In genomic region chr8:70416941-70417340, GRCm38 (mm10) we compare ENCODE assay signal across 11 mouse cellular contexts. TPM values are rescaled to one million over a fixed set of nuclear protein-coding genes. Genes with fewer than 3 reads are reported as not detected.
DNase-seq lines count a peak whose midpoint lies in the region; ATAC-seq and TF ChIP-seq lines count a peak whose summit lies in the region.
"Had no signal": no experiment of that assay in that cellular context is flagged by ENCODE, and none has a peak within 500 bp of the region (broad histone marks: within the 10 kb centered on the region; RNA-seq: fewer than 3 reads in every experiment).

No protein-coding gene starts in this region.

- no peaks in the 10 kb centered on the region for H3K27me3 ChIP-seq in midbrain, postnatal 0 days (ENCODE audit: insufficient read depth, low read length)

- DNase-seq in left cerebral cortex, adult 2 months (ENCODE audit: extremely low spot score in 1 of 2, low spot score in 2 of 2), result peak; percentile 50 to 59
- DNase-seq in left cerebral cortex, adult 11 months (ENCODE audit: low spot score), result no peak
- DNase-seq in cerebellum, adult 9-10 months, result peak; percentile 77
- DNase-seq in frontal cortex, postnatal 25 days (ENCODE audit: low spot score in 2 of 2), result peak; percentile 20 to 32
- no peak for DNase-seq in midbrain, postnatal 0 days (ENCODE audit: low spot score)
- no peak for DNase-seq in urinary bladder, postnatal 10 days (ENCODE audit: low spot score)
- no peak for DNase-seq in embryo, embryonic 11 days
- DNase-seq: heart, postnatal 10 days; kidney, postnatal 25 days had no signal

- H3K4me3 ChIP-seq in left cerebral cortex, adult 2 months, result no peak overlapping the region
- H3K4me3 ChIP-seq in midbrain, postnatal 0 days (ENCODE audit: low read depth, low read length), result no peak overlapping the region

- H3K4me2 ChIP-seq in midbrain, postnatal 0 days (ENCODE audit: low read depth, low read length, poor library complexity, severe bottlenecking), result no peak overlapping the region

- no peak for ATAC-seq in midbrain, postnatal 0 days (ENCODE audit: low FRiP score)
- ATAC-seq: forebrain, embryonic 16.5 days had no signal

- no peaks in the 10 kb centered on the region for H3K9me3 ChIP-seq in midbrain, postnatal 0 days (ENCODE audit: low read length)

- no peak for TF ChIP-seq CTCF in left cerebral cortex, adult 2 months (IDR thresholded peaks at IDR 0.05)
- TF ChIP-seq CTCF in midbrain, postnatal 0 days (IDR thresholded peaks at IDR 0.05), result no peak

- intact Hi-C loops in left cerebral cortex, adult 2 months (cut with DNase I), result loop anchor here (5.0 kb wide), 1 partner anchor 65 kb away; the partner anchor contains the start of gene Upf1

- H3K36me3 ChIP-seq in midbrain, postnatal 0 days (ENCODE audit: insufficient read depth, low read length), result peaks cover 5% of the 10 kb centered on the region; the same call in 1 of the 2 replicates

- peak overlapping the region; percentile 74 for H3K27ac ChIP-seq in left cerebral cortex, adult 2 months
- H3K27ac ChIP-seq in midbrain, postnatal 0 days (ENCODE audit: low read depth, low read length), result peak overlapping the region; percentile 26; the same call in 1 of the 2 replicates
- H3K27ac ChIP-seq: macrophage had no signal

- 0 out of 2 replicates have a peak overlapping the region, but pooled peaks have one; percentile 19 for H3K9ac ChIP-seq in midbrain, postnatal 0 days (replicated peaks; ENCODE audit: low read length, poor library complexity, severe bottlenecking)

- H3K4me1 ChIP-seq in midbrain, postnatal 0 days (ENCODE audit: insufficient read depth, low read length), result peaks cover 10% of the 10 kb centered on the region; the same call in 1 of the 2 replicates

- 33% methylated on average over 6 of the region's 6 CpGs for WGBS in midbrain, postnatal 0 days

RNA-seq across cellular contexts. Expression of gene Crtc1, which starts 22.4 kb away (rescaled TPM):
- 100 to 1,000 TPM; 134 to 153 TPM for total RNA-seq in left cerebral cortex, adult 2 months (2021)
- total RNA-seq in midbrain, postnatal 0 days (2014; rRNA removed), result 56.3 and 57.4 TPM in 2 replicates
- 46.5 and 47.8 TPM in 2 replicates for polyA plus RNA-seq in midbrain, postnatal 0 days (2015; fragmentation: Nextera tagmentation; extraction: Ambion mirVana)

RNA-seq across cellular contexts. Expression of gene Comp, which starts 43.6 kb away (rescaled TPM):
- total RNA-seq in left cerebral cortex, adult 2 months (2021), result under 1 TPM; 0.32 to 0.33 TPM
- 0.19 and 0.49 TPM in 2 replicates for total RNA-seq in midbrain, postnatal 0 days (2014; rRNA removed)
- 0.38 and 0.77 TPM in 2 replicates for polyA plus RNA-seq in midbrain, postnatal 0 days (2015; fragmentation: Nextera tagmentation; extraction: Ambion mirVana)
- polyA plus RNA-seq: macrophage had no signal

RNA-seq across cellular contexts. Expression of gene Klhl26, which starts 59.8 kb away (rescaled TPM):
- 10 to 100 TPM; 43.7 to 44.4 TPM for total RNA-seq in left cerebral cortex, adult 2 months (2021)
- total RNA-seq in midbrain, postnatal 0 days (2014; rRNA removed), result 48.9 and 51.0 TPM in 2 replicates
- polyA plus RNA-seq in midbrain, postnatal 0 days (2015; fragmentation: Nextera tagmentation; extraction: Ambion mirVana), result 39.4 TPM in 2 replicates

Comparison
In these comparisons a context has a peak if more than half of its experiments do, and no peak if none do; other contexts are left out.
1. DNase-seq: peak in left cerebral cortex, adult 2 months (2 of 2), cerebellum, adult 9-10 months (single experiment) and frontal cortex, postnatal 25 days (2 of 2); none in left cerebral cortex, adult 11 months (single experiment), midbrain, postnatal 0 days (single experiment), urinary bladder, postnatal 10 days (single experiment) and embryo, embryonic 11 days (single experiment).